Mouse (Mus musculus) lung, postnatal 0 days (tissue): Measurements from ENCODE around the gene Acsl1.

Source experiments
- CTCF ChIP-seq: IDR thresholded peaks from 2 replicates; pipeline ENCODE4 v1.5.1; 2016; ENCODE audit warnings: antibody characterized with exemption, mild to moderate bottlenecking
- EP300 ChIP-seq: IDR thresholded peaks from 2 replicates; pipeline ENCODE4 v1.6.1; 2016; ENCODE audit warnings: antibody characterized with exemption, mild to moderate bottlenecking, control low read depth

GRCm38 (mm10) chr8:46546431-46547176 is 75.8 kb downstream of the Acsl1 start:
- no peak for TF ChIP-seq EP300
- TF ChIP-seq CTCF = no peak
